Mouse (Mus musculus): ENCODE results near the gene Tpt1. TPM values are rescaled to one million over a fixed set of nuclear protein-coding genes. Genes with fewer than 3 reads are reported as not detected.
A peak's percentile ranks its signal among the peaks of the same experiment; 100 is the strongest.

Tpt1 gene
- total RNA-seq, 2 experiments from 2014 or later: 932 to 1,022 TPM

- Histone ChIP-seq H3K27ac (peak overlapping the region; percentile 65), H3K4me3 (peak overlapping the region; percentile 18; the same call in 1 of the 2 replicates)
- TF ChIP-seq CTCF (conservative IDR thresholded peaks at IDR 0.05): peak; percentile 67
- peak; percentile 57 to 59 for DNase-seq (ENCODE audit: low spot score in 2 of 2)
Measured at GRCm38 (mm10) chr14:75870631-75871030, 25.7 kb downstream of the Tpt1 start.

- H3K4me3 ChIP-seq: no peak overlapping the region
- H3K27ac ChIP-seq: peak overlapping the region; percentile 78
- no peak for DNase-seq (ENCODE audit: low spot score in 2 of 2)
- no peak for TF ChIP-seq CTCF (conservative IDR thresholded peaks at IDR 0.05)
Measured at GRCm38 (mm10) chr14:75871111-75871510, 26.2 kb downstream of the Tpt1 start.

GRCm38 (mm10) chr14:75871750-75872149 is 26.9 kb downstream of the Tpt1 start:
- Histone ChIP-seq H3K4me3 (no peak overlapping the region), H3K27ac (peak overlapping the region; percentile 78; the same call in 1 of the 2 replicates)
- TF ChIP-seq CTCF (conservative IDR thresholded peaks at IDR 0.05): peak; percentile 70
- DNase-seq (ENCODE audit: low spot score in 2 of 2): no peak

- no peak for TF ChIP-seq CTCF (conservative IDR thresholded peaks at IDR 0.05)
- H3K4me3 ChIP-seq: no peak overlapping the region
- no peak for DNase-seq (ENCODE audit: low spot score in 2 of 2)
- H3K27ac ChIP-seq: no peak overlapping the region
Measured at GRCm38 (mm10) chr14:75873612-75874011, 28.7 kb downstream of the Tpt1 start.

GRCm38 (mm10) chr14:75876320-75877043 is 31.6 kb downstream of the Tpt1 start:
- peak overlapping the region; percentile 33; the same call in 1 of the 2 replicates for H3K4me3 ChIP-seq
- peak overlapping the region; percentile 60 for H3K27ac ChIP-seq
- peak; percentile 88 for TF ChIP-seq CTCF (conservative IDR thresholded peaks at IDR 0.05)
- DNase-seq (ENCODE audit: low spot score in 2 of 2): peak; percentile 87 to 88

- Histone ChIP-seq H3K4me3 (no peak overlapping the region), H3K27ac (no peak overlapping the region)
- no peak for TF ChIP-seq CTCF (conservative IDR thresholded peaks at IDR 0.05)
- DNase-seq (ENCODE audit: low spot score in 2 of 2): no peak
Measured at GRCm38 (mm10) chr14:75877297-75877696, 32.4 kb downstream of the Tpt1 start.

GRCm38 (mm10) chr14:75878980-75879379 is 34.1 kb downstream of the Tpt1 start:
- no peak overlapping the region for H3K4me3 ChIP-seq
- no peak for DNase-seq (ENCODE audit: low spot score in 2 of 2)
- no peak for TF ChIP-seq CTCF (conservative IDR thresholded peaks at IDR 0.05)
- H3K27ac ChIP-seq: no peak overlapping the region

GRCm38 (mm10) chr14:75881856-75882255 is 37.0 kb downstream of the Tpt1 start:
- no peak overlapping the region for H3K27ac ChIP-seq
- H3K4me3 ChIP-seq: no peak overlapping the region
- DNase-seq (ENCODE audit: low spot score in 2 of 2): no peak
- TF ChIP-seq CTCF (conservative IDR thresholded peaks at IDR 0.05): no peak

GRCm38 (mm10) chr14:75883330-75883729 is 38.4 kb downstream of the Tpt1 start:
- peak; percentile 28 for TF ChIP-seq CTCF (conservative IDR thresholded peaks at IDR 0.05)
- no peak overlapping the region for H3K27ac ChIP-seq
- no peak overlapping the region for H3K4me3 ChIP-seq
- DNase-seq (ENCODE audit: low spot score in 2 of 2): no peak

GRCm38 (mm10) chr14:75883873-75884272 is 39.0 kb downstream of the Tpt1 start:
- Histone ChIP-seq H3K4me3 (no peak overlapping the region), H3K27ac (no peak overlapping the region)
- no peak for DNase-seq (ENCODE audit: low spot score in 2 of 2)
- no peak for TF ChIP-seq CTCF (conservative IDR thresholded peaks at IDR 0.05)

GRCm38 (mm10) chr14:75892118-75892517 is 47.2 kb downstream of the Tpt1 start:
- peak; percentile 74 to 91 for DNase-seq (ENCODE audit: low spot score in 2 of 2)
- no peak for TF ChIP-seq CTCF (conservative IDR thresholded peaks at IDR 0.05)
- H3K27ac ChIP-seq: peak overlapping the region; percentile 89
- no peak overlapping the region; the same call in 1 of the 2 replicates for H3K4me3 ChIP-seq

Other genes starting within 250 kb of the Tpt1 start
- not detected for gene Erich6b, start 202.8 kb upstream of the Tpt1 start, total RNA-seq (2021)
- 10 to 100 TPM; 22.1 to 25.9 TPM for gene Cog3, start 90.6 kb upstream of the Tpt1 start, total RNA-seq (2021)
- gene Slc25a30, start 58.1 kb upstream of the Tpt1 start, total RNA-seq (2021): 10 to 100 TPM; 12.8 to 15.7 TPM
- 10 to 100 TPM; 60.6 to 63.3 TPM for gene Kctd4, start 109.9 kb downstream of the Tpt1 start, total RNA-seq (2021)
- 10 to 100 TPM; 19.3 to 22.8 TPM for gene Gtf2f2, start 165.8 kb downstream of the Tpt1 start, total RNA-seq (2021)

All from layer of hippocampus, adult 2 months (tissue).